Mouse (Mus musculus) stomach, embryonic 14.5 days (tissue): Measurements from ENCODE around the gene N4bp2. TPM values are rescaled to one million over a fixed set of nuclear protein-coding genes. Genes with fewer than 3 reads are reported as not detected.
"Not testable (repeated sequence)": the region's sequence is repeated elsewhere in the genome, so short reads cannot be mapped to it uniquely, and the experiment has no call there.

Experiments used
- ATAC-seq: fragments of 200-750 bp; cut with Nextera tagmentation; 2 replicates; pipeline ENCODE4 v1.8.0; 2017; ENCODE audit warnings: low read depth, moderate TSS enrichment; ENCODE audit not compliant: insufficient number of reproducible peaks, insufficient read depth, low FRiP score
- H3K27ac ChIP-seq: fragments of 300-500 bp; sonication (generic); 2 replicates; pipeline ENCODE4 v1.5.1; 2014; ENCODE audit warnings: mild to moderate bottlenecking, low read length, moderate library complexity, mixed read lengths
- H3K27me3 ChIP-seq: fragments of 300-500 bp; sonication (generic); 2 replicates; pipeline ENCODE4 v1.6.1; 2014; ENCODE audit warnings: low read length, control low read depth, mixed read lengths; ENCODE audit not compliant: control insufficient read depth, insufficient read depth
- H3K36me3 ChIP-seq: fragments of 300-500 bp; sonication (generic); 2 replicates; pipeline ENCODE4 v1.6.1; 2014; ENCODE audit warnings: mild to moderate bottlenecking, control low read depth, low read length, moderate library complexity, mixed read lengths; ENCODE audit not compliant: control insufficient read depth, insufficient read depth
- H3K4me1 ChIP-seq: fragments of 300-500 bp; sonication (generic); 2 replicates; pipeline ENCODE4 v1.6.1; 2014; ENCODE audit warnings: low read length, control low read depth, mixed read lengths; ENCODE audit not compliant: control insufficient read depth, insufficient read depth
- H3K4me2 ChIP-seq: fragments of 300-500 bp; sonication (generic); replicated peaks from 2 replicates; pipeline ENCODE4 v1.6.1; 2014; ENCODE audit warnings: low read depth, low read length, control low read depth
- H3K4me3 ChIP-seq: fragments of 300-500 bp; sonication (generic); 2 replicates; pipeline ENCODE4 v1.5.1; 2014; ENCODE audit warnings: low read depth, low read length, control low read depth
- H3K9ac ChIP-seq: fragments of 300-500 bp; sonication (generic); replicated peaks from 2 replicates; pipeline ENCODE4 v1.6.1; 2014; ENCODE audit warnings: low read depth, mild to moderate bottlenecking, control low read depth, low read length, moderate library complexity, mixed read lengths
- H3K9me3 ChIP-seq: fragments of 300-500 bp; sonication (generic); 2 replicates; pipeline ENCODE4 v1.6.1; 2016; ENCODE audit warnings: low read depth, low read length, control low read depth; ENCODE audit not compliant: control insufficient read depth
- WGBS: fragments of 180-500 bp; shearing (Covaris S2); extraction: QIAGEN DNeasy Blood & Tissue Kit; methylation state at CpG from one replicate; pipeline ENCODE4 v1.1.7; 2014; 5-methylcytosine and 5-hydroxymethylcytosine counted together
- polyA plus RNA-seq: library from polyadenylated mRNA; unstranded; fragments of >200 nt; fragmentation: Nextera tagmentation; extraction: Ambion mirVana; gene quantifications from 2 replicates; pipeline ENCODE4 v1.2.1, GENCODE M21; 2014

Gene N4bp2
- 48.0 and 48.3 TPM in 2 replicates for polyA plus RNA-seq

DNA sequence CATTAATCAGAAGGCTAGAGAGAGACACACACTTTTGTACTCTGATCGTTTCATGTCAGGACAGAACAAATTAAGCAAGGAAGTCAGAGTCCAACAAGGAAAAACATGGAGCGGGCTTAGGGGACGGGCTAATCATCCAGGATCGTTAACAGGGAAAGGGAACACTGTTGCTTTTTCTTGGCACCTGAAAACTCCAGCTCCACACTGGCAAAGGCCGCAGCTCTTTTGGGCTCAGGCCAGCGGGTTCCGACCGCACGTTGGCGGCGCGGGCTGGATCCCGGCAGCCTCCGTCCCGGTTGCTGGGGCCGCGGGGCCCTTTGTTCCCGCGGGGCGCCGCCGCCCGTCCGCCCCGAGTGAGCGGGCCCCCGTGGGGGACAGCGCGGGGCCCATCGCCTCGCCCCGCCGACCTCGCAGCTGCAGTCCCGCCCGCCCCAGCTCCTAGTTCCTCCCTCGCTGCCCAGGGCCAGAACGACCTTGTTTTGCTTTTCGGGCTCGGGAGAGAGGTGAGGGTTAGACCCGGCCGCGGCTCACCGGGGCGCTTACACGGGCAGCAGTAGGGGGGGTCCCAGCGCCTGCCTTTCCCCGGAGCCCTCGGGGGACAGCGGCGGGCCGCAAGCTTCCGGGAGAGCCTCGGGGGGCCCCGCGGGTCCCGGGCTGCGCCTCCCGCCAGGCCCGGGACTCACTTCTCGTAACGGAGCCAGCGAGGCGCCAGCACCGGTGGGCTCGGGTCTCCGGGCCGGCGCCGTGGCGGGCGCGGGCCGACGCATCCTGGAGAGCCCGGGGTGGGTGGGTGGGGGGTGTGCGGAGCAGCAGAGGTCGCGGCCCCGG is at the start of gene N4bp2:
Gene N4bp2 (plus strand): TSS at position 434 of the 828 bp plus-strand sequence.
- Histone ChIP-seq H3K4me2 (peak within 1 kb of the TSS; percentile 73), H3K4me1 (peaks cover 6% of the 10 kb centered on the region; the same call in 1 of the 2 replicates), H3K9ac (peak within 1 kb of the TSS; percentile 99), H3K9me3 (no peaks in the 10 kb centered on the region), H3K27ac (peak within 1 kb of the TSS; percentile 100), H3K36me3 (no peaks in the 10 kb centered on the region), H3K27me3 (no peaks in the 10 kb centered on the region), H3K4me3 (peak within 1 kb of the TSS; percentile 86)
- ATAC-seq = peak; percentile 33; the same call in 1 of the 2 replicates
- 1% methylated on average over 59 of the region's 80 CpGs for WGBS

- Histone ChIP-seq H3K27me3 (no peaks in the 10 kb centered on the region), H3K4me1 (no peaks in the 10 kb centered on the region), H3K27ac (no peak overlapping the region), H3K4me3 (no peak overlapping the region), H3K36me3 (no peaks in the 10 kb centered on the region), H3K4me2 (no peak overlapping the region), H3K9me3 (no peaks in the 10 kb centered on the region), H3K9ac (no peak overlapping the region)
- no peak for ATAC-seq
- 82% methylated on average over 6 of the region's 6 CpGs for WGBS
Observed at GRCm38 (mm10) chr5:65715084-65715483, 48.2 kb upstream of the N4bp2 start.

- Histone ChIP-seq H3K4me2 (no peak overlapping the region), H3K27ac (no peak overlapping the region), H3K4me3 (no peak overlapping the region), H3K9me3 (no peaks in the 10 kb centered on the region), H3K9ac (no peak overlapping the region), H3K4me1 (no peaks in the 10 kb centered on the region), H3K27me3 (no peaks in the 10 kb centered on the region), H3K36me3 (no peaks in the 10 kb centered on the region)
- 85% methylated on average over 18 of the region's 18 CpGs for WGBS
- no peak for ATAC-seq
Observed at GRCm38 (mm10) chr5:65717063-65717902, 46.0 kb upstream of the N4bp2 start.

- not testable (repeated sequence) for H3K27ac ChIP-seq, H3K27me3 ChIP-seq, H3K4me2 ChIP-seq, H3K36me3 ChIP-seq, H3K9me3 ChIP-seq, H3K4me3 ChIP-seq, ATAC-seq, H3K9ac ChIP-seq, H3K4me1 ChIP-seq
- WGBS = 98% methylated on average over 8 of the region's 8 CpGs
Observed at GRCm38 (mm10) chr5:65717903-65718211, 45.5 kb upstream of the N4bp2 start.

GRCm38 (mm10) chr5:65718368-65718767 is 45.0 kb upstream of the N4bp2 start:
- no peak overlapping the region for H3K4me2 ChIP-seq
- ATAC-seq = peak; percentile 65; the same call in 1 of the 2 replicates

GRCm38 (mm10) chr5:65724311-65725054 is 38.8 kb upstream of the N4bp2 start:
- Histone ChIP-seq H3K4me1 (no peaks in the 10 kb centered on the region), H3K4me2 (peak overlapping the region; percentile 60), H3K9ac (peak overlapping the region; percentile 21; the same call in 1 of the 2 replicates), H3K9me3 (no peaks in the 10 kb centered on the region), H3K36me3 (no peaks in the 10 kb centered on the region), H3K4me3 (peak overlapping the region; percentile 31), H3K27ac (peak overlapping the region; percentile 93), H3K27me3 (no peaks in the 10 kb centered on the region)
- ATAC-seq = peak; percentile 85
- WGBS = 1% methylated on average over 23 of the region's 23 CpGs

More at GRCm38 (mm10) chr5:65718368-65718767, 45.0 kb upstream of the N4bp2 start:
- Histone ChIP-seq H3K4me1 (no peaks in the 10 kb centered on the region), H3K4me3 (no peak overlapping the region), H3K27me3 (no peaks in the 10 kb centered on the region), H3K9ac (no peak overlapping the region), H3K27ac (no peak overlapping the region), H3K9me3 (no peaks in the 10 kb centered on the region), H3K36me3 (no peaks in the 10 kb centered on the region)
- 16% methylated on average over 3 of the region's 3 CpGs for WGBS

DNA sequence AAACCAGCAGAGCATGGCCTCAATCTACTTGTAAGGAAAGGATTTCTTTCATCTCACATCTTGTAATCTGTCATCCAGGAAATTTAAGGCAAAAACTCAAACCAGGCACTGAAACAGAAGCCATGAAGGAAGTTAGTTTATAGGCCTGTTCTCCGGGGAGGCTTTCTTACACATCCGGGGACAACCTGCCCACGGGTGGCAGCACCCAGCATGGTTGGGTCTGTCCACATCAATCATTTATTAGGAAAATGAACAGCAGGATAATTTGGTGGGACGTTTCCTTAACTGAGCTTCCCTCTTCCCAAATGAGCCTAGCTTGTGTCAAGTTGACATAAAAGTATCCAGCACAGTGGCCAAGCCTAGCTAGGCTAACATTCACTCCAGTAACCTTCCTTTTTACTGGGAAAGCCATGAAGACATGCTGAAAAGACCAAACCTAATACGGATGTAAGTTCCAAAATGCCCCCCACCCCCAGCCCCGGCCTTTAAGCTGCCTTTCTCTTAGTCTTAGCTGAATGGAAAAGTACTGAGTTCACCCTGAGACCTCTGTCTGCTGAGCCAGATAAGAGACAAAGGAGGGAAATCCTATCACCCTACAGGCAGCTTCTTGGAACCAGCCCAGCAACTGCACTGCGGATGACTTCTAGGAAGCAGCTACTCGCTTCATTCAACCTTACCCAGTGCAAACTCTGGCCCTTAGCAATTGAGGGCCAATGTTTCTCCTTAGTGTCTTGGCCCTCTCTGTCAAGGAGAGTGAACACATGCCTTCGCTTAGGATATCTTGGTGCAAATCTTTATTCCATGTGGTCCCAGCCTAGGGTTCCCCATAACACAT is 31.9 kb upstream of the N4bp2 start:
- H3K4me3 ChIP-seq = no peak overlapping the region
- peak; percentile 67; the same call in 1 of the 2 replicates for ATAC-seq
- 56% methylated on average over 9 of the region's 9 CpGs for WGBS
- no peaks in the 10 kb centered on the region for H3K4me1 ChIP-seq
- no peak overlapping the region for H3K27ac ChIP-seq
- no peaks in the 10 kb centered on the region for H3K27me3 ChIP-seq
- no peak overlapping the region for H3K4me2 ChIP-seq
- no peaks in the 10 kb centered on the region for H3K36me3 ChIP-seq
- H3K9ac ChIP-seq = no peak overlapping the region
- H3K9me3 ChIP-seq = no peaks in the 10 kb centered on the region
